Mouse (Mus musculus): ENCODE measurements around the gene Naip5. TPM values are rescaled to one million over a fixed set of nuclear protein-coding genes. Genes with fewer than 3 reads are reported as not detected.
"Not testable (repeated sequence)": the region's sequence is repeated elsewhere in the genome, so short reads cannot be mapped to it uniquely, and the experiment has no call there.

The Naip5 gene
- 1.4 and 1.6 TPM in 2 replicates for polyA plus RNA-seq (2012; rRNA removed)

DNA sequence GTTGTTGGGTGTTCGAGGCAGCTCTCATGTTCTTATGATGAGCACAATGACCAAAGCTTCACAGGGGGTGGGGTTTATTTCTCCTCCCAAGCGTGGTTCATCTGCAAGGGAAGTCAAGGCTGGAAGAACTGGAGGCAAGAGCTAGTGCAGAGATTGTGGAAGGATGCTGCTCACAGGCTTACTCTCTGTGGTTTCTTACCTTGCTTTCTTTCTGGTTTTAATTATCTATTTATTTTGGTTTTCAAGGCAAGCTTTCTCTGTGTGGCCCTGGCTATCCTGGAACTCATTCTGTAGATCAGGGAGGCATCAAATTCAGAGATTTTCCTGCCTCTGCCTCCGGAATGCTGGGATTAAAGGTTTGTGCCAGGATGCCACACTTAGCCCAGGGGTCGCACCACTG lies at the start of gene Naip5:
Gene Naip5, minus strand, starts transcription at position 101 of the 400 bp plus-strand sequence.
- not testable (repeated sequence) for DNase-seq (ENCODE audit: low read depth)

DNA sequence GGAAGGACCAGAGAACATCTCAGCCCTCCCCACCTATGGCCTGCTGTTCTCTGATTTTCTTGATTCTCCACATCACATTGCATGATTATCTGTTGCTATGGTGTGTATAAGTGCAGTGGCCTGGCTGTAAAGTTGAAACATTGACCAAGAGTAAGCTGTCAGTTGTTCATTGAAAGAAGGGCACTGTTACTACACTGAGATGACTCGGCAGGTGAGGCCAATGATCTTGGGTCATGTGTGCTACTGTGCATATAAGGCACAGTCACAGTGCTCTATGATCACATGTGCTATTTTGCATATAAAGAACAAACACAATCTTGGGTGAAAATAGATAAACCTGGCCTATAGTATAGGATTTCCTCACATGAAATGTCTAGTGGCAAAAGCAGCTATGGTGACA lies 38.5 kb upstream of the Naip5 start:
- DNase-seq (ENCODE audit: low read depth): no peak

DNA sequence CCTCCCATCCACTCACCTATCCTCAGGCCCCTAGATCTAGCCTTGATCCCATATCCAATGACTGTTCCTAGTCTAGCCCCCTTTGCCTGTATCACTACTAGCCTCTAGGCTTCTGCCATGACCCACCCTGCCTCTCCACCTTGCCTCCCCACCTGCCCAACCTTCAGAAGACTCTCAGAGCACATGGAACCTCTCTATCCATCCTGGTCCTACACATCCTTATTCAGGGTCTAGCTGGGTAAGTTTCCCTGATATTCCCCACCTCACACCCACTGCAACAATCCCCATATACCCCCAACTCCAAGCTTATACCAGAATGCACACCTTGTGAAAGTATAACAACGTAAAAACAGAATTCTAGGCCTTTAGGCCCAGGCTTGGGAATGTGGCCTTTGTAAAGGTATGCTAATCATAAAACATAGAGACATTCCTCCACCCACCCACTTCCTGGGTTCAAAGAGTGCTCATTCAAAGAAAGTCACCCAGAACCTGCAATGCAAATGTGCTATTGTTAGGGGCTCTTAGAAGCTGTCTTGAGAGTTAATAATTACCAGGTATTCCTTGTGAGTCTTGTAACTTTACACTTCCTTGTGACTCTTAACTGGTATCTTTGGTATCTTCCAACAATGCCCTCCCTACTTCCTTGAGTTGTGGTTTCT lies 25.5 kb upstream of the Naip5 start:
- DNase-seq (ENCODE audit: low read depth): not testable (repeated sequence)

DNA sequence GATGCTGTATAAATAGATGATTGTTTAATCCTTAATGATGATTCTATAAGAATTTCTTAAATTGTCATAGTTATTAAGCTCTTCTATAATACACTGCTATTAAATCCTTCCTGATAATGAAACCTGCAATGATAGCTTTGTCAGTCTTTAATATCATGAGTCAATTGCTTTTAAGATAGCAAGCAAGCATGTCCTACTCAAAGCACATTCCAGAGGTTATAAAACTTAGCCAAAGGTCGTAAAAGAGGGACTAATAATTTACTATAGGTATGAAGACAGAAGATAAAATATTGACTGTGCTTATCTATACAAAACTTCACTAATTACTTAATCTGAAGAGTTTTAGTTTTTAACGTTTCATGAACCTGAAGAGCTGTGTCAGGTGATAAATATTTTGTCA lies 10.9 kb upstream of the Naip5 start:
- DNase-seq (ENCODE audit: low read depth): not testable (repeated sequence)

- not testable (repeated sequence) for DNase-seq (ENCODE audit: low read depth)
Measured at GRCm38 (mm10) chr13:100255925-100256324, 9.8 kb upstream of the Naip5 start.

DNA sequence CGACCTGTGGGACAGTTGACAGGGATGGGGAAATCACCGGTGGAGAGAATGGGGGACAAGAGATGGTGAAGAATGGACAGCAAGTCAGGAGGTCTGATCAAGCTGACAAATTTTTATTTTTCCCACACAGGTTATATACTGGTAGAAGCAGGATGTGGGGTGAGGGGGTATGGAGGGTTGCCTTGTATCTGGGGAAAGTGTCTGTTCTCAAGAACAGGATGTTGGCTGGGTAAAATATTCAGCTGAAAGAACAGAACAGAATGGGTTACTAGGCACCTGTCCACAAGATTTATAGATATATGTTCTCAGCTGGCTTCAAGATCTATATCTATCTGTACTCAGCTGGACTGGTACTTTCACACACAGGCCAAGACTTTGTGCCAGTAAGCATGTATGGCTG lies 5.8 kb upstream of the Naip5 start:
- peak; percentile 19 for DNase-seq (ENCODE audit: low read depth)

DNA sequence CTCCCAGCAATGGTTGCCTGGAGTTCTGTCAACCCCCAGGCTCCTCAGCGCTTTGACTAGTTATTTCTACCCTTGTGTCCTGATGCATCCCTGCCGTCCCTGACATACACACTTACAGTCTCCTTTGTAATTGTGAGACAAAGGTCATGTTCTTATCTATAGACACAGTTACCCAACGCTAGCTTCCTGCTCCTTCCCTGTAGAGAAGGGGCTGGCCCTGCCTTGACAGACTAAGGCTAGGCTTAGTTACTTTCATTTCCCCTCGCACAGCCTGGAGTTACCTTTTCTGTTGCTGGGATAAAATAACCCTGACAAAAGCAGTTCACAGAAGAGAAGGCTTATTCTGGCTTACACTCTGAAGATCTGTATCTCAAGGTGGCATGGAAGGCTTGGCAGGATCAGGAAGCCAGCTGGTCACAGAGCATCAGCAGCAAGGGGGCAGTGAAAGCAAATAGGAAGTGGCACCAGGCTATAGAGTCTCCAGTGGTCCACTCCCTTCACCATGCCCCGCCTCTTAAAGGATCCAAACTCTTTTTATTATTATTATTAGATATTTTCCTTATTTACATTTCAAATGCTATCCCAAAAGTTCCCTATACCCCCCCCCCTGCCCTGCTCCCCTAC lies 885 bp upstream of the Naip5 start:
- DNase-seq (ENCODE audit: low read depth): not testable (repeated sequence)

DNA sequence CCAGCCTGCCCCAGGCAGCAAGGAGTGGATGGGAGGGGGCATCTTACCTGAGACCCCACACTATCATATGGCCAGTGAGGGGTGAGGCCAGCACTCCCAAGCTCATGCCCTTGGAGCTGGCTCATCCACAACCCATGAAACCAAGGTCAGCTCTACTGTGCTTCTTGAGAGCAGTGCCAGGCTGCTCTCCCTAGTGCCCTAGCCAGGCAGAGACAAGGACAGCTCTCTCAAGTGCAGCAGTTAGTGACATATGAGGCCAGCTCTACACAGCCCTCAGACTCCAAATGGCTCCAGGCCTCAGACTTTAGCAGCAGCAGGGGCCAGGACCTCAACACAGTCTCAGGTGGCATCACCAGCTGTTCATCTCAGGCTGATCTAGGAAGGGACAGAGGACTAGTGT lies 2.4 kb downstream of the Naip5 start:
- DNase-seq (ENCODE audit: low read depth): no peak

DNA sequence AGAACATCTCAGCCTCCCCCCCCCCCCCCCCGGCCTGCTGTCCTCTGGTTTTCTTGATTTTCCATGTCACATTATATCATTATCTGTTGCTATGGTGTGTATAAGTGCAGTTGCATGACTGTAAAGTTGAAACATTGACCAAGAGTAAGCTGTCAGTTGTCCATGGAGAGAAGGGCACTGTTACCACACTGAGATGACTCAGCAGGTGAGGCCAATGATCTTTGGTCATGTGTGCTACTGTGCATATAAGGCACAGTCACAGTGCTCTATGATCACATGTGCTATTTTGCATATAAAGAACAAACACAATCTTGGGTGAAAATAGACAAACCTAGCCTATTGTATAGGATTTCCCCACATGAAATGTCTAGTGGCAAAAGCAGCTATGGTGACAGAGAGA lies 32.4 kb downstream of the Naip5 start:
- DNase-seq (ENCODE audit: low read depth): not testable (repeated sequence)

- DNase-seq (ENCODE audit: low read depth): no peak
Measured at GRCm38 (mm10) chr13:100210540-100210939, 35.6 kb downstream of the Naip5 start.

GRCm38 (mm10) chr13:100203319-100203718 lies 42.8 kb downstream of the Naip5 start:
- no peak for DNase-seq (ENCODE audit: low read depth)

DNA sequence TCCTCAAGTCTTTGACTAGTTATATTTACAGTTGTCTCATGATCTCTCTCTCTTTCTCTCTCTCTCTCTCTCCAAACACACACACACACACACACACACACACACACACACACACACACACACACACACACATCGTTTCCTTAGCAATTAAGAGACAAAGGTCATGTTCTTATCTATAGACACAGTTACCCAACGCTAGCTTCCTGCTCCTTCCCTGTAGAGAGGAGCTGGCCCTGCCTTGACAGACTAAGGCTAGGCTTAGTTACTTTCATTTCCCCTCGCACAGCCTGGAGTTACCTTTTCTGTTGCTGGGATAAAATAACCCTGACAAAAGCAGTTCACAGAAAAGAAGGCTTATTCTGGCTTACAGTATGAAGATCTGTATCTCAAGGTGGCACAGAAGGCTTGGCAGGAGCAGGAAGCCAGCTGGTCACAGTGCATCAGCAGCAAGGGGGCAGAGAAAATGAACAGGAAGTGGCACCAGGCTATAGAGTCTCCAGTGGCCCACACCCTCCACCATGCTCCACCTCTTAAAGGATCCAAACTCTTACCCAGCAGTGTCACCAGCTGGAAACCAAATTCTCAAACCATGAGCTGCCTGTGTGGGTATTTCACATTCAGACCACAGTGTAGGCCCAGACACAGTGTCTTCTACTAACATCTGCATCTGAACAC lies 44.3 kb downstream of the Naip5 start, which contains the start of gene Naip2:
Gene Naip2, minus strand, starts transcription at position 434 of the 675 bp plus-strand sequence.
- DNase-seq (ENCODE audit: low read depth): not testable (repeated sequence)

- no peak for DNase-seq (ENCODE audit: low read depth)
Measured at GRCm38 (mm10) chr13:100200778-100201177, 45.3 kb downstream of the Naip5 start.

- DNase-seq (ENCODE audit: low read depth): no peak
Measured at GRCm38 (mm10) chr13:100195421-100195820, 50.7 kb downstream of the Naip5 start.

DNA sequence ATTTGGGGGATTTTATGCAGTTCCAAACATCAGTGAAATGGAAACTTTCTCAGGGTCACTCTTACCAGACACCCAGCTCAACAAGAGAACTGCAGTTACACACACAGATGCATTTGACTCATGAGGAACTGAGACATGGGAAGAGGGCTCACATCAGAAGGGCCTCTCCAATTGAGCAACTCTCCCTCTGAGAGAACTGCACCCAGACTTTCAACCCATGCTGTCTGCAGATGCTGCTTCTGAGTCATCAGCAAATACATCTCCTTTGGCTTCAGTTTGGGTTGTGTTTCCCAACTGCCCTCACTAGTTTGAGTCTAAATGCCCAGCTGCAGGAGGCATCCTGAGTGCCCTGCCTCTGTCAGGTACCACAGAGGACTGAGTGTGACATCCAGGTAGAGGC lies 63.0 kb downstream of the Naip5 start:
- not testable (repeated sequence) for DNase-seq (ENCODE audit: low read depth)

DNA sequence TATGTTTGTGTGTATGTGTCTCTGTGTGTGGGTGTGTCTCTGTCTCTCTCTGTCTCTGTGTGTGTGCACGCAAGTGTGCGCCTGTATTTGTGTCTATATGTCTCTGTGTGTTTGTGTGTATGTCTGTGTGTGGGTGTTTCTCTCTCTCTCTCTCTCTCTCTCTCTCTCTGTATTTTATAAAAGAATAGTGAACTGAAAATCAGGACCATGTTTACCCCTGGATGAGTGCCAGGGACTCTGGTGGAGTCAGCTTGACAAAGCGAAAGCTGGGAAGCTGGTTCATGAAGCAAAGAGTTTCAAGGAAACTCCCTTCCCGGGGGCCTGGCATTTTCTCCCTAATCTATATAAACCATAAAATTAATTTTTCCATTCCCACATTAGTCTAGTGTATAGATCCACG lies 71.8 kb downstream of the Naip5 start:
- DNase-seq (ENCODE audit: low read depth): not testable (repeated sequence)

- DNase-seq (ENCODE audit: low read depth): not testable (repeated sequence)
Measured at GRCm38 (mm10) chr13:100166378-100166777, 79.7 kb downstream of the Naip5 start.

DNA sequence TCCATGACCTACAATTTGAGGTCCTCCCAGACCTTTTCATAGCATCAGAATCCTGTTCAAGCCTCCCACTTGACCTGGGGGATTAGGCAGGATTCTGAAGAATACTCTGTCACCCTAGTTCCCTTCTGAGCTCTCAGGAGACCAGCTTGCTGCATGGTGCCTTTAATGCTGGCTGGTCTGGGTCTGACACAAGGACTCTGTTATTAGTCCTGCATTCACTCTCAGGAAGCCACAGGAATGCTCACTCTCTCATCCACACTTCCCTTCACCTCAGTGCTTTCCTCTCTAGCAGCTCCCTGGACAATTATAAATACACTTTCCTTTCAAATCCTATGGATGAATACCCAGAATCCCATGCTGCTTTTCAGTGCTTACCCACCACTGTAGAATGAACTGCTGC lies 83.7 kb downstream of the Naip5 start:
- DNase-seq (ENCODE audit: low read depth): not testable (repeated sequence)

Other genes starting within 250 kb of the Naip5 start
- 38.8 and 50.0 TPM in 2 replicates for gene Mccc2, start 230.7 kb downstream of the Naip5 start, polyA plus RNA-seq (2012; rRNA removed)
- 2.1 and 3.3 TPM in 2 replicates for gene Bdp1, start 142.3 kb downstream of the Naip5 start, polyA plus RNA-seq (2012; rRNA removed)
- gene Serf1, start 138.3 kb downstream of the Naip5 start, polyA plus RNA-seq (2012; rRNA removed): 4.7 and 9.7 TPM in 2 replicates
- 11.7 and 16.0 TPM in 2 replicates for gene Smn1, start 121.5 kb downstream of the Naip5 start, polyA plus RNA-seq (2012; rRNA removed)
- 0.84 and 1.0 TPM in 2 replicates for gene Naip2, start 44.2 kb downstream of the Naip5 start, polyA plus RNA-seq (2012; rRNA removed)
- gene Naip6, start 71.4 kb upstream of the Naip5 start, polyA plus RNA-seq (2012; rRNA removed): 1.8 and 1.9 TPM in 2 replicates
- gene Naip1, start 206.5 kb upstream of the Naip5 start, polyA plus RNA-seq (2012; rRNA removed): 0.54 and 0.94 TPM in 2 replicates
- 13.5 and 18.3 TPM in 2 replicates for gene Gtf2h2, start 246.3 kb upstream of the Naip5 start, polyA plus RNA-seq (2012; rRNA removed)